Mouse (Mus musculus): ENCODE data around the gene Gm49630. TPM values are rescaled to one million over a fixed set of nuclear protein-coding genes. Genes with fewer than 3 reads are reported as not detected.

Gene Gm49630
- polyA plus RNA-seq, 1 experiment from 2014 or later: not detected

Other genes starting within 250 kb of the Gm49630 start
- gene Rps6ka2, start 201.9 kb downstream of the Gm49630 start, polyA plus RNA-seq (2015; fragmentation: Nextera tagmentation; extraction: Ambion mirVana): 20.9 and 21.5 TPM in 2 replicates
- not detected in 2 replicates for gene Tcp10a, start 47.3 kb downstream of the Gm49630 start, polyA plus RNA-seq (2015; fragmentation: Nextera tagmentation; extraction: Ambion mirVana)
- not detected in 2 replicates for gene Ttll2, start 19.3 kb downstream of the Gm49630 start, polyA plus RNA-seq (2015; fragmentation: Nextera tagmentation; extraction: Ambion mirVana)
- 0.13 TPM in 1 of 2 replicates, not detected in the other for gene Unc93a2, start 13.5 kb upstream of the Gm49630 start, polyA plus RNA-seq (2015; fragmentation: Nextera tagmentation; extraction: Ambion mirVana)

Measured in kidney, embryonic 15.5 days (tissue).